Mouse (Mus musculus): Measurements from ENCODE around the gene Serinc1.
"Not testable (repeated sequence)": the region's sequence is repeated elsewhere in the genome, so short reads cannot be mapped to it uniquely, and the experiment has no call there.

The Serinc1 gene

DNA sequence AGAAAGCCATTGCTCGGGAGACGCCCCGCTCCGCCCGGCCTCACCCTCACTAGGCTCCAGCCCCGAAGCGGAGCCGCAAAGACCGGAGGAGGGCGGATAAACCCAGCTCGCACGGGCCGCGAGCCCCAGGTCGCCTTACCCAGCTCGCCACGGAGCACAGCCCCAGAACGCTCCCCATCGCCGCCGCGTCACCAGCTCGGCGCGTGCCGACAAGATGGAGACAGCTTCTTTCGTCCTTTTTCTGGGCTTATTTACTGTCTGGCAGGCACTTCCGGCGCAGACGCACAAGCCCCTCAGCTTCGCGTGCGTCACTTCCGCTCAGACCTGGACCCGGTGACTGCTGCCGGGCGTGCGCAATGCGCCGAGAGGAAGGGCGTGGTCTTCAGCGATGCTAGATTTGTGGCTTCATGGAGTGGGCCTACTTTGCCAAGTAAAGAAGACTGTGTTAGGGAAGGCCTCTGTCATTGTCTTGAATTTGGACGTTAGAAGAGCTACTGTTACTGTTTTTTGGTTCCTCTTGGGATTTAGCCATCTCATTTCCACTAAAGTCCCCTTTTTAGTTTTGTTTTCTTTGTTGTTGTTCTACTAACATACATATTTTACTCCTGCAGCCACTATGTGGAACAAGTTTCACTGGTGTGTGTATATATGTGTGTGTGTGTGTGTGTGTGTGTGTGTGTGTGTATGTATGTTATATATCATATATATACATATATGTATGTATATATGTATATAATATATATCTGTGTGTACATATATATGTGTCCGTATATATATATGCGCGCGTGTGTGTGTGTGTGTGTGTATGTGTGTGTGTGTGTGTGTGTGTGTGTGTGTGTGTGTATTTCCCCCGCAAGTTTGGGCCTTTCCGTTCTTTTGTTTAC lies at the start of gene Serinc1:
TSS of gene Serinc1 (minus strand) at position 313 of the 884 bp plus-strand sequence.
- peak; percentile 88 for DNase-seq (ENCODE audit: low spot score)

DNA sequence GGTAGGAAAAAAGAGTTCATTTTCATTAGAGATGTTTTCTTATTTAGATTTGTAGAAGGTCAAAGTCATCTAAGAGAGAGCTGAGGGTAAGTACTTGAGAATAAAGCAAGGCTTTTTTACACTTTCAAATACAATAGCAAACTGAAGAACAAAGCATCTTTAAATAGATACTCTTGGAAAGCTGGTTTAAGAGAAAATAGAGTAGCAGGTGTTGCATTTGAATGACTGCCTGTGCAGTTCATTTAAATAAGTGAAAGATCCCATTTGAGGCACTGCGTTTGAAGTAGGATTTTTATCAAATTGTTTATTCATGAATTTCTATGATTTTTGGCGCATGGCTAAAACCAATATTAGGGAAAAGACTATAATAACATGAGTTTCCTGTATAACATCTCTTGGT lies 44.4 kb upstream of the Serinc1 start:
- no peak for DNase-seq (ENCODE audit: low spot score)

GRCm38 (mm10) chr10:57572130-57572529 lies 39.8 kb upstream of the Serinc1 start:
- DNase-seq (ENCODE audit: low spot score): no peak

- no peak for DNase-seq (ENCODE audit: low spot score)
Observed at GRCm38 (mm10) chr10:57571211-57571730, 38.9 kb upstream of the Serinc1 start.

DNA sequence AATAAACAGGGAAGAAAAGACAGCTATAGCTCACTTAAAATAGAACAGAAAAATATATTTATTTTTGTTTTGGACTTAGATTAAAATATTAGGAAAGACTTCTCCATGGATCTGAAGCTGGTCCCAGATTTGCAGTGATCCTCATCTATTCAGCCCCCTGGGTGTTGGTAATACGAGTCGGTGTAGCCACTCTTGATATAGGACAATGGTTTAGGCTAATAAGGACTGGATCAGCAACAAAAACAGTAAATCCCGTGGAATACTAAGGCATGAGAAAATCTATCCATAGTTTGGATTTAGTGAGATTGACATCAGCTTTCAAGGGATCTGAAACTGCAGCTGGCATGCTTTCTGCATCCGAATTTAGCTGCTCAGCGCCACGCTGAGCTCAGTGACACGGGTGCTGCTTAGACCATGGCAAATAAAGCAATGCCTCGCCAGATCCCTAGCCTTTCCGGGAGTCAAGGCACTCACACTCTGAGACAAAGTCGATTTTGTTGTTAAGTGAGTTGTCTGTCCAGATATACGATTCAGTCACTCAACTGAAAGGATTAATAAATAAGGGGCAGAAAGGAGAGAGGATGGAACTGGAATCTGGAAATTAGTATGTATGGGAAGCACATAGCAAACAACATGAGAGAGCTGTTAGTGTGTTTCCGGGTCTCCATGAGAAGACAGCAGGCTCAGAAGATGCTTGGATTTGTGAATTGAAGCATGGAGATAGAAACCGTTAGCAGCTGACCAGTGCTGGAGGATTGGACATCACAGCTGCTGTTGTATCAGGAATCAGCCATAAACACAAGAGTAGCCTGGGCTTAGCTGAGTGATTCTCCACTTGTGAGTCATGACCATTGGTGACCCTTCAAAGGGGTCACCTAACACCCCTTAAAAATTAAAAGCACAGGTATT lies 36.9 kb upstream of the Serinc1 start:
- no peak for DNase-seq (ENCODE audit: low spot score)

DNA sequence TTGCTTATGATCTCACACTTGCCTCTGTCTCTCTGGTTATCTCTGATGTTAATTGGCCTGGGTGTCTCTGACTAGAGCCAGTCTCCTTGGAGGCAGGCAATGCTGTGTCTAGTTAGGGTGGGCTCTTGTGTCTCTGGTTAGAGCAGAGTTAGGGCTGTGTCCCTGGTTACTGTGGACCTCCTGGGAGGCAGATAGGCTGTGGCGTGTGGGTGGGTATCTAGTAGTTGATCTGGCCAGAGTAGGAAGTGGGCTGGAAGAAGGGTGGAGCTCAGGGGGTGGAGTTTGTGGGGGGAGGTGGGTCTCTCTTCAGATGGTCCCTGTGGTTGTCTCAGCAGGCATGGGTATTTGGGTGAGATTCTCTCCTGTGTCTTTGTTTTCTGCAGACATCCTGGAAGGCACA lies 33.9 kb upstream of the Serinc1 start:
- DNase-seq (ENCODE audit: low spot score): no peak

DNA sequence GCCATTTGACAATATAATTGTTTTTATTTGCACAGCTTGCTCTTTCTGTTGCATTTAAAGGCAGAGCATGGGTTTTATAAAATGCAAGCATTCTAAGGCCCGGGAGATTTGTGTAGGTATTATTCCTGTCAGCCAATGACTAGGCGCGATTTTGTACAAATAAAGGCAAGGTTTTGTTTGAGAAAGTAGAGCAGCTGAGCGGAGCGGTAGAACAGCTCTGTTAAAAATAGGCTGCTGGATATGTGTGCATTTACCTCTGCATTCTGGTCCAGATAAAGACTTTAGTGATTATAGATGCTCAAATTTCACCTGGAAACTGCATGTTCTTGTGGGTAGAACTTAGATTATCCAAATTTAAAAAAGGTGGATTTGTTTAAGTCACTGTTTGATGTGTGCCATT lies 25.3 kb upstream of the Serinc1 start:
- no peak for DNase-seq (ENCODE audit: low spot score)

- no peak for DNase-seq (ENCODE audit: low spot score)
Observed at GRCm38 (mm10) chr10:57553719-57554118, 21.4 kb upstream of the Serinc1 start.

DNA sequence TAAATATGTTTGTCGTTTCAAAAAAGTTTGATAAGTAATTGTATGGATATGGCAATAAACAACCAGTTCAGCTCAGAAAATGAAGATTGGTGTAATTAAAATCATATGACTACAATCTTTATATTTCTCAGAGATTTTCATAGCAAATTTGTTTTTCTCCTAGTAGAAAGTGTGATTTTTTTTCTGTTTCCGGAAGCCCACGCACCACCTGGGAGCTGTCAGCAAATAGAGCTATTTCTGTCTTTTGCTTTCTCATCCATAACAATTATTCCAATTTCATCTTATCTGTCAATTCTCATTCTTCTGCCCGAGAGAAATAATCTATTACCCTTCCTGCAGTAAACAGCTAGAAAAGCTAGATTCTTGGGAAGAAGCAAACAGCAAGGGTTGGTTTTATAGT lies 17.3 kb upstream of the Serinc1 start:
- no peak for DNase-seq (ENCODE audit: low spot score)

- not testable (repeated sequence) for DNase-seq (ENCODE audit: low spot score)
Observed at GRCm38 (mm10) chr10:57543890-57544289, 11.6 kb upstream of the Serinc1 start.

- DNase-seq (ENCODE audit: low spot score): no peak
Observed at GRCm38 (mm10) chr10:57531616-57532217, 613 bp downstream of the Serinc1 start.

GRCm38 (mm10) chr10:57531076-57531475 lies 1.3 kb downstream of the Serinc1 start:
- DNase-seq (ENCODE audit: low spot score): no peak

DNA sequence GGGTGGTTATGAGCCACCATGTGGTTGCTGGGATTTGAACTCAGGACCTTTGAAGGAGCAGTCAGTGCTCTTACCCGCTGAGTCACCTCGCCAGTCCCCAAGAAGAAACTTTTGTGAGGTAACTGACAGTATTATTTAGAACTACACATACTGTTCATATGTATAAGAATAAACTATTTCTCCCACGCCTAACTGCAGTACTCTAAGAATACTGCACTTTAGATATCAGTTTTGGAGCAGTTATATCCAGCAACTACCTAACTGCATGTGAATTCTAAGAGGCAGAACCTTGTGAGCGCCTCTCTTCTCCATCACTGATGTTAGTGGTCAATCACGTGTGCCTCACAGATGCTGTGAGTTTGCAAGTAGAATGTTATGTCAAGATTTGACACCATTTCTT lies 5.9 kb downstream of the Serinc1 start:
- no peak for DNase-seq (ENCODE audit: low spot score)

GRCm38 (mm10) chr10:57515278-57515677 lies 17.1 kb downstream of the Serinc1 start:
- DNase-seq (ENCODE audit: low spot score): no peak

DNA sequence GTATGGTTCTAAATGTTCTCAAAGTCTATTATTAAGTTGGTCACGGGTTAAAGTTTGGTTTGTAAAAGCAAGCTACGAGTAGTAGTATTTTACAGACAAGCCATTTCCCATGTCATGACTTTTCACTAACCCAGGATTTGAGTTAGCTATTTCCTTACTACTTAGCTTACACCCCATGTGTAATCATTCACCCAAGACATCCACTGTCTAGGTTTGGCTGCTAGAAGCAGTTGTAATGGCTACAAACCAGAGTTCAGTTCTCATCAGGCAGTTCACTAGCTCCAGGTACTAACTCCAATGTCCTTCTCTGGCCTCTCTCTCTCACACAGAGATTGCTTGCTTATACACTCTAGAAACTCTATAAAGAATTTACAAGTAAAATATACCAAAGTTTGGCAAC lies 17.7 kb downstream of the Serinc1 start:
- DNase-seq (ENCODE audit: low spot score): no peak

DNA sequence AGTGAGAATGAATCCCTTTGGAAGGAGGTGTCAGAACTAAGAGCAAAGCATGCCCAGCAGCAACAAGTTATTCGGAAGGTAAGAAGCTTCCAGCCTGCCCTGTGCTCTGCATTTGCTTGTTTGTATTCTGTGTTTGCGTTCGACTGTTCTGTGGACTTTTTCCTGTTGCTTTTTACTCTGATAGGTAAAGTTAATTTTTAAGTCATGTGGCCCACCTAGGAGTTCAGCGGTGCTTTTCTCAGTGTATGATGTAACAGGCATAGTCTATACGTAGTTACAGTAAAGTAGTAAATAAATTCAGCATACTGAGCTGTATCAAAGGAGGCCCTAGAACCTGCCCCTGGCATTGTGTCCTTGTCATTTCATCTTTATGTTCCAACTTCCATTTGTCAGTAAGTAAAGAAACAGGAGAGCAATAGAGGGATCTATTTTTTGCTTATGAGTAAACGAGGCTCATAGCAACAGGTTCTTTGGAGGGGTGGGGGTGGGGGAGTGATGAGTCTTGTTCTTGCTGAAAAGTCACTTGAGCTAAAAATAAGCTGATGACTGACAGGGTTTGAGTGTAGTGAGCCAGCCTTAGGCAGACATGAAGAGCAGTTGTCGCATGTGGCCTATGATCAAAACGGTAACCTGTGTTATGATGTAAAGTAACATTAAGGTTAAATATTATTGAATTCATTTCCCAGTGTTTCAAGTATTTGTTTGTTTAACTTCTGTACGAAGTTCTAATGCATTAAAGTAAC lies 32.7 kb downstream of the Serinc1 start:
- DNase-seq (ENCODE audit: low spot score): no peak

DNA sequence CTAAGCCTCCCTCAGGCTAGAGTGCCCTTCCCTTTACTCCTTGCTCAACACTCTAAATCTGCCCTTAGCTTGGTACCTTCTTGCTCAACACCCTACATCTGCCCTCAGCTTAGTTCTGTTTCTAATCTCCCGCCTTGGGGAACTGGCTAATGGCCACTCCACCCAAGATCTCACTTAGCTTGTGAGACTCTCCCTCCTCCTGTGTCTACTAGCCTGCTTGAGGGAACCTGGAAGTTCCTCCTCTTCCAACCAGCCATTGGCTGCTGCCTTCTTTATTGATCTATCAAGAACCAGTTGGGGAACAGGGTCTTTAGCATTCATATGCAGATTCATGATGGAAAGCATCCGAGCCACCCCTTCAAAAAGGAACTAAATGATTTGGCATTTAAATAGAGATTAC lies 40.3 kb downstream of the Serinc1 start:
- no peak for DNase-seq (ENCODE audit: low spot score)

DNA sequence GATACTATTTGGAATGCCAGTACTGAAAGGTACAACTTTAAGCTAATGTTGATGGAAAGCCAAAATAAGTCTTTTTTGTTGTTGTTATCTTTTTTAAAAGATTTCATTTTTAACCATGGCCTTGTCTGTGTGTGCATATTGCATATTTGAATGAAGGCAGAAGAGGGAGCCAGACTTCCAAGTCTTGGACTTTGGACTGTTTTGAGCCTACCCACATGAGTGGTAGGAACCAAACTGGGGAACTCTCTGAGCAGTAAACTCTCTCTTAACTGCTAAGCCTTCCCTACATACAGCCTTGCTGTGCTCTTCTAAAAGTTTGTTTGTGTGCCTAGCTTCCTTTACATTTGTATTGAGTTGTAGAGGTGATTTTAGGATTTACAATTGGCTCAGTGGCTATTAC lies 43.7 kb downstream of the Serinc1 start:
- DNase-seq (ENCODE audit: low spot score): no peak

GRCm38 (mm10) chr10:57487201-57487600 lies 45.1 kb downstream of the Serinc1 start:
- DNase-seq (ENCODE audit: low spot score): no peak

DNA sequence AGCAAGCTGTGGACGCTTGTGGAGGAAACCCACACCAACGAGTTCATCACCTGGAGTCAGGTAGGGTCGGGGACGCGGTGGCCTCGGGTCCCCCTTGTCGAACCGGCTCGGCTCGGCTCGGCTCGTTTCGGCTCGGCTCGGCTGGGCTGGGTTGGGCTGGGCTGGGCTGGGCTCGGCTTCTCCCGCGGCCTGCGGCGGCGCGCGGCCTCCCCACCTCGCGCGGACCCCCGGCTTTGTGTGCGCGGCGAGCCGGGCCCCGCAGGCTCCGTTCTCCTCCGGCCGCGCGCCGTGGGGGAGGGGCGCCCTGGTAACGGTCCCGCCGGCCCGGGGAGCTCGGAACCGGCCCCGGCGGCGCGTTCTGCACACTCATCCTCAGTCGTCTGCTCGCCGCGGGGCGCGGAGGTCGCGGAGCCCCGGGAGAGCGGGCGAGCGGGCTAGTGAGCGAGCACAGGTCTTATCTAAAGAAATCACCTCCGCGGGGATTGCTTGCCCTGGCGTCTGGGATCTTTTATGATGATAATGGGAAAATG lies 45.7 kb downstream of the Serinc1 start:
- peak; percentile 55 for DNase-seq (ENCODE audit: low spot score)

GRCm38 (mm10) chr10:57485908-57486541 lies 46.3 kb downstream of the Serinc1 start, which contains the start of gene Hsf2:
Gene Hsf2 (plus strand): TSS chr10:57486385.
- peak; percentile 96 for DNase-seq (ENCODE audit: low spot score)
